Mouse (Mus musculus) MEL (cell line): Measurements from ENCODE around the gene Gm11037.

ENCODE experiments used
- CHD1 ChIP-seq: IDR thresholded peaks from 2 replicates; pipeline ENCODE4 v1.6.1; 2012; ENCODE audit warnings: low read depth, mild to moderate bottlenecking, inconsistent platforms, low read length, improper control_type of control experiment
- CTCF ChIP-seq, 3 experiments: IDR thresholded peaks in 2 of 3; conservative IDR thresholded peaks in 1 of 3; 2 replicates each; pipeline ENCODE4 v1.5.1; 2011 to 2012; ENCODE audit warnings: low read length in 3 of 3, low read depth in 2 of 3, mild to moderate bottlenecking in 2 of 3, improper control_type of control experiment in 1 of 3, inconsistent platforms in 1 of 3, mixed read lengths in 1 of 3, moderate library complexity in 1 of 3; ENCODE audit not compliant: control insufficient read depth in 1 of 3, insufficient read depth in 1 of 3, poor library complexity in 1 of 3, severe bottlenecking in 1 of 3
- E2F4 ChIP-seq: IDR thresholded peaks from 2 replicates; pipeline ENCODE4 v1.6.1; 2011; ENCODE audit warnings: low read depth, low read length, improper control_type of control experiment, borderline replicate concordance
- ELF1 ChIP-seq: IDR thresholded peaks from 2 replicates; pipeline ENCODE4 v1.6.1; 2014; ENCODE audit warnings: low read depth, mild to moderate bottlenecking, inconsistent platforms, low read length, improper control_type of control experiment, moderate library complexity
- ETS1 ChIP-seq: IDR thresholded peaks from 2 replicates; pipeline ENCODE4 v1.6.1; 2012; ENCODE audit warnings: low read depth, mild to moderate bottlenecking, inconsistent platforms, low read length, improper control_type of control experiment, moderate library complexity
- GATA1 ChIP-seq: IDR thresholded peaks from 2 replicates; pipeline ENCODE4 v1.6.1; 2011; ENCODE audit warnings: low read depth, low read length, improper control_type of control experiment
- MAX ChIP-seq: IDR thresholded peaks from 2 replicates; pipeline ENCODE4 v1.6.1; 2011; ENCODE audit warnings: low read length, improper control_type of control experiment
- MAZ ChIP-seq: IDR thresholded peaks from 2 replicates; pipeline ENCODE4 v1.6.1; 2012; ENCODE audit warnings: low read depth, mild to moderate bottlenecking, inconsistent platforms, low read length, improper control_type of control experiment
- RCOR1 ChIP-seq: IDR thresholded peaks from 2 replicates; pipeline ENCODE4 v1.6.1; 2012; ENCODE audit warnings: low read depth, mild to moderate bottlenecking, inconsistent platforms, low read length, improper control_type of control experiment
- SIN3A ChIP-seq: IDR thresholded peaks from 2 replicates; pipeline ENCODE4 v1.6.1; 2012; ENCODE audit warnings: low read length, improper control_type of control experiment, inconsistent platforms
- UBTF ChIP-seq: IDR thresholded peaks from 2 replicates; pipeline ENCODE4 v1.6.1; 2012; ENCODE audit warnings: low read depth, mild to moderate bottlenecking, inconsistent platforms, low read length, improper control_type of control experiment, moderate library complexity, borderline replicate concordance; ENCODE audit not compliant: insufficient read depth
- ZKSCAN1 ChIP-seq: IDR thresholded peaks from 2 replicates; pipeline ENCODE4 v1.6.1; 2012; ENCODE audit warnings: low read depth, mild to moderate bottlenecking, inconsistent platforms, low read length, improper control_type of control experiment, moderate library complexity

GRCm38 (mm10) chr2:131167984-131168383, 34.7 kb downstream of the Gm11037 start:
- TF ChIP-seq ZKSCAN1 = no peak
- no peak for TF ChIP-seq E2F4
- TF ChIP-seq MAX = no peak
- TF ChIP-seq UBTF = no peak
- no peak for TF ChIP-seq RCOR1
- TF ChIP-seq GATA1 = no peak
- no peak for TF ChIP-seq CHD1
- TF ChIP-seq SIN3A = no peak
- no peak for TF ChIP-seq MAZ
- no peak for TF ChIP-seq ELF1
- TF ChIP-seq CTCF (IDR thresholded peaks at IDR 0.05 in 2 of 3, conservative IDR thresholded peaks at IDR 0.05 in 1 of 3; ENCODE audit: control insufficient read depth in 1 of 3, insufficient read depth in 1 of 3, low read depth in 2 of 3, low read length in 3 of 3, poor library complexity in 1 of 3, severe bottlenecking in 1 of 3) = no peak
- no peak for TF ChIP-seq ETS1
